Mouse (Mus musculus) ES-E14 (cell line): ENCODE results near the gene Tmem190.

ENCODE experiments used
- CHD2 ChIP-seq: IDR thresholded peaks from 2 replicates; pipeline ENCODE4 v1.6.1; 2014; ENCODE audit warnings: mild to moderate bottlenecking, low read depth, low read length, inconsistent platforms
- ZNF384 ChIP-seq: IDR thresholded peaks from 2 replicates; pipeline ENCODE4 v1.6.1; 2012; ENCODE audit warnings: low read depth, low read length, inconsistent platforms

DNA sequence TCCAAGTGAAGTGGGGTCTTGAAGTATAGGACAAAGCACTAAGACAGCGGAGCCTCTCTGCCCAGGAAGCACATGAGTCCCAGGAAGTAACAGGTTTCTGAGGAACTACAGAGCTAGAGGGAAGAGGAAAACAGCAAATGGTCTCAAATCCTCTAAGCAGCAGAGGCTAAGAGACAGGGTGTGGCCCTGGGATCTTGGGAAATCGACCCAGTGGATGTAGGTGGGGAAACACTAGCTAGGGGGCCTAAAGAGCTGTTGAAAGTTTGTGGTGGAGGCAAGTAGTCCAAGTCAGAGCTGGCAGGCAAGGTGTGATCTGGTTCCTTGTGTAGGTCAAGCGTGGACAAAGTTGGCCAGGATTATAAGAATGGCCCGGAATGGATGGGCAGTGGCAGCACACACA, 34.4 kb upstream of the Tmem190 start:
- TF ChIP-seq CHD2 (no peak), ZNF384 (no peak)
